Comparison of ENCODE assay signal across 17 mouse cellular contexts in the genomic region with DNA sequence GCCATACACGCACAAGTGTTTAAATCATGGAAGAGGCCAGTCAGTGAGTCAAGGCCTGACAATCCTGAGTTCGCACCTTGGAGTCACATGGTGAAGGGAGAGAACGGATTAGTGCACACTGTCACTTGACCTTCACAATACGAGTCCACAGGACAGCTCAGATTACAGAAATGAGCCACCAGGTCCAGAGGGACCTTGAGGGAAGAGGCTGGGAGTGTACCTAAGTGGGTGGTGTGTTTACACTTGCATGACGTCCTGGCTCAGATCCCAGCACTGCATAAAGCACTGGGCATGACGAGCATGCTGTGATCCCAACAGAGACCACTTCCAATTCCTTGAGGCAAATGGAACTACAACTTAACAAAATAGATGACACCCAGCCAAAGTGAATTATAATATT. TPM values are rescaled to one million over a fixed set of nuclear protein-coding genes. Genes with fewer than 3 reads are reported as not detected.
DNase-seq lines count a peak whose midpoint lies in the region; ATAC-seq and TF ChIP-seq lines count a peak whose summit lies in the region.
"Had no signal": no experiment of that assay in that cellular context is flagged by ENCODE, and none has a peak within 500 bp of the region (broad histone marks: within the 10 kb centered on the region; RNA-seq: fewer than 3 reads in every experiment).

No protein-coding gene starts in this region.

- WGBS in kidney, adult 2 months = 28% methylated on average over 6 of the region's 6 CpGs
- 38% methylated on average over 6 of the region's 6 CpGs for WGBS in stomach, embryonic 16.5 days

- no peaks in the 10 kb centered on the region for H3K36me3 ChIP-seq in kidney, adult 2 months (ENCODE audit: control insufficient read depth, insufficient read depth, low read length)
- peaks cover 13% of the 10 kb centered on the region; the same call in 1 of the 2 replicates for H3K36me3 ChIP-seq in stomach, embryonic 16.5 days (ENCODE audit: control insufficient read depth, insufficient read depth, low read length)

- peak; percentile 56 for DNase-seq in kidney, adult 2 months
- DNase-seq in kidney, postnatal 10 days = no peak
- DNase-seq in lung, adult 18-20 months = peak; percentile 61 to 74
- no peak for DNase-seq in lung, postnatal 14 days
- peak; percentile 53 to 62 for DNase-seq in kidney, postnatal 36 days
- DNase-seq: cerebellum, adult 11-12 months; gastrocnemius, postnatal 25 days; heart, postnatal 4 days; retina, postnatal 1 day; thymus, postnatal 25 days had no signal

- H3K4me2 ChIP-seq in stomach, embryonic 16.5 days (ENCODE audit: low read depth, low read length) = no peak overlapping the region
- H3K4me2 ChIP-seq: embryonic facial prominence, embryonic 13.5 days; lung, embryonic 15.5 days; midbrain, embryonic 11.5 days had no signal

- H3K4me3 ChIP-seq in kidney, adult 2 months (ENCODE audit: insufficient read depth, low read depth, low read length) = no peak overlapping the region
- H3K4me3 ChIP-seq in stomach, embryonic 16.5 days (replicated peaks; ENCODE audit: low read length) = no peak overlapping the region
- H3K4me3 ChIP-seq: embryonic facial prominence, embryonic 13.5 days; heart, embryonic 10.5 days; lung, embryonic 15.5 days had no signal

- no peak overlapping the region; the same call in 1 of the 2 replicates for H3K27ac ChIP-seq in kidney, adult 2 months (ENCODE audit: insufficient read depth, low read depth, low read length)
- no peak overlapping the region for H3K27ac ChIP-seq in stomach, embryonic 16.5 days (ENCODE audit: low read length)
- H3K27ac ChIP-seq: embryonic facial prominence, embryonic 13.5 days; heart, embryonic 10.5 days; lung, embryonic 15.5 days had no signal

- peak; percentile 71; the same call in 1 of the 2 replicates for ATAC-seq in stomach, embryonic 16.5 days (ENCODE audit: insufficient read depth, low FRiP score)
- no peak for ATAC-seq in CD4-positive, CD25-positive, alpha-beta regulatory T cell, adult 4 months

- no peak for TF ChIP-seq CTCF in kidney, adult 2 months (conservative IDR thresholded peaks at IDR 0.05; ENCODE audit: insufficient read depth, insufficient read length, low read depth, low read length)

- peaks cover 9% of the 10 kb centered on the region for H3K4me1 ChIP-seq in kidney, adult 2 months (ENCODE audit: control insufficient read depth, insufficient read depth, low read length)
- H3K4me1 ChIP-seq in stomach, embryonic 16.5 days (ENCODE audit: control insufficient read depth, insufficient read depth, low read length) = peaks cover 12% of the 10 kb centered on the region

- no peak for TF ChIP-seq POLR2A in kidney, adult 2 months (IDR thresholded peaks at IDR 0.05; ENCODE audit: low read depth, low read length)

- no peaks in the 10 kb centered on the region for H3K27me3 ChIP-seq in kidney, adult 2 months (replicated peaks; ENCODE audit: control insufficient read depth, insufficient read depth, low read length)
- no peaks in the 10 kb centered on the region for H3K27me3 ChIP-seq in stomach, embryonic 16.5 days (ENCODE audit: control insufficient read depth, insufficient read depth, low read length)
- H3K27me3 ChIP-seq: CH12.LX; lung, embryonic 15.5 days had no signal

- H3K9ac ChIP-seq in stomach, embryonic 16.5 days (ENCODE audit: low read length) = no peak overlapping the region
- H3K9ac ChIP-seq: embryonic facial prominence, embryonic 13.5 days; lung, embryonic 15.5 days had no signal

- H3K9me3 ChIP-seq in stomach, embryonic 16.5 days (replicated peaks; ENCODE audit: control insufficient read depth, low read length) = no peaks in the 10 kb centered on the region
- H3K9me3 ChIP-seq: heart, embryonic 10.5 days; lung, embryonic 15.5 days had no signal

RNA-seq across cellular contexts. Expression of a gene that starts 15.1 kb away (rescaled TPM):
- polyA plus RNA-seq in kidney, adult 2 months (2012; rRNA removed) = 11.3 and 17.0 TPM in 2 replicates
- polyA plus RNA-seq in stomach, embryonic 16.5 days (2015; fragmentation: Nextera tagmentation; extraction: Ambion mirVana) = 0.22 and 0.41 TPM in 2 replicates
- not detected for polyA plus RNA-seq in CD4-positive, CD25-positive, alpha-beta regulatory T cell, adult 4 months (2017; shearing (Covaris generic))

RNA-seq across cellular contexts. Expression of a gene that starts 33.0 kb away (rescaled TPM):
- polyA plus RNA-seq in kidney, adult 2 months (2012; rRNA removed) = 32.5 and 35.1 TPM in 2 replicates
- polyA plus RNA-seq in stomach, embryonic 16.5 days (2015; fragmentation: Nextera tagmentation; extraction: Ambion mirVana) = 74.4 and 81.2 TPM in 2 replicates
- polyA plus RNA-seq in CD4-positive, CD25-positive, alpha-beta regulatory T cell, adult 4 months (2017; shearing (Covaris generic)) = 10 to 100 TPM in 1 of 2 experiments, 1 to 10 TPM in 1; 6.7 to 13.2 TPM

Comparison
In these comparisons a context has a peak if more than half of its experiments do, and no peak if none do; other contexts are left out.
1. DNase-seq: peak in kidney, adult 2 months (single experiment), lung, adult 18-20 months (2 of 2) and kidney, postnatal 36 days (2 of 2); none in kidney, postnatal 10 days (single experiment) and lung, postnatal 14 days (single experiment).